Mouse (Mus musculus): ENCODE data around the gene Wdr11.
A peak's percentile ranks its signal among the peaks of the same experiment; 100 is the strongest.

Gene Wdr11

GRCm38 (mm10) chr7:129653791-129654271 lies 62.2 kb downstream of the Wdr11 start:
- DNase-seq = peak; percentile 84

- no peak for DNase-seq
Observed at GRCm38 (mm10) chr7:129654923-129655322, 63.3 kb downstream of the Wdr11 start.

- DNase-seq = no peak
Observed at GRCm38 (mm10) chr7:129655604-129656226, 64.1 kb downstream of the Wdr11 start.

GRCm38 (mm10) chr7:129657867-129658266 lies 66.2 kb downstream of the Wdr11 start:
- no peak for DNase-seq

GRCm38 (mm10) chr7:129659755-129660154 lies 68.1 kb downstream of the Wdr11 start:
- no peak for DNase-seq

GRCm38 (mm10) chr7:129660546-129660945 lies 68.9 kb downstream of the Wdr11 start:
- no peak for DNase-seq

GRCm38 (mm10) chr7:129662051-129662789 lies 70.6 kb downstream of the Wdr11 start:
- DNase-seq = no peak

GRCm38 (mm10) chr7:129663781-129664505 lies 72.3 kb downstream of the Wdr11 start:
- DNase-seq = no peak

GRCm38 (mm10) chr7:129665411-129665810 lies 73.7 kb downstream of the Wdr11 start:
- no peak for DNase-seq

GRCm38 (mm10) chr7:129665921-129666320 lies 74.3 kb downstream of the Wdr11 start:
- DNase-seq = no peak

GRCm38 (mm10) chr7:129666526-129666925 lies 74.9 kb downstream of the Wdr11 start:
- no peak for DNase-seq

GRCm38 (mm10) chr7:129670280-129670679 lies 78.6 kb downstream of the Wdr11 start:
- DNase-seq = no peak

- peak; percentile 60 for DNase-seq
Observed at GRCm38 (mm10) chr7:129671675-129672651, 80.3 kb downstream of the Wdr11 start.

- no peak for DNase-seq
Observed at GRCm38 (mm10) chr7:129673776-129674175, 82.1 kb downstream of the Wdr11 start.

- DNase-seq = no peak
Observed at GRCm38 (mm10) chr7:129674558-129674957, 82.9 kb downstream of the Wdr11 start.

- DNase-seq = no peak
Observed at GRCm38 (mm10) chr7:129675852-129676251, 84.2 kb downstream of the Wdr11 start.

GRCm38 (mm10) chr7:129677141-129677540 lies 85.5 kb downstream of the Wdr11 start:
- no peak for DNase-seq

- peak; percentile 88 for DNase-seq
Observed at GRCm38 (mm10) chr7:129678431-129678830, 86.8 kb downstream of the Wdr11 start.

GRCm38 (mm10) chr7:129678972-129679371 lies 87.3 kb downstream of the Wdr11 start:
- DNase-seq = no peak

GRCm38 (mm10) chr7:129680534-129681210 lies 89.0 kb downstream of the Wdr11 start:
- DNase-seq = peak; percentile 66

- no peak for DNase-seq
Observed at GRCm38 (mm10) chr7:129682525-129682924, 90.9 kb downstream of the Wdr11 start.

GRCm38 (mm10) chr7:129685326-129685725 lies 93.7 kb downstream of the Wdr11 start:
- DNase-seq = no peak
